Mouse (Mus musculus) hindbrain, embryonic 10.5 days (tissue): Measurements from ENCODE around the gene Cog1. TPM values are rescaled to one million over a fixed set of nuclear protein-coding genes. Genes with fewer than 3 reads are reported as not detected.
"Not testable (repeated sequence)": the region's sequence is repeated elsewhere in the genome, so short reads cannot be mapped to it uniquely, and the experiment has no call there.

Source experiments
- DNase-seq: peaks from one replicate; pipeline ENCODE4 v3.0.0-alpha.2; 2017; ENCODE audit warnings: low spot score
- H3K27ac ChIP-seq: fragments of 300-500 bp; sonication (generic); 2 replicates; pipeline ENCODE4 v1.5.1; 2016; ENCODE audit warnings: mild to moderate bottlenecking, moderate library complexity
- H3K27me3 ChIP-seq: fragments of 300-500 bp; sonication (generic); 2 replicates; pipeline ENCODE4 v1.6.1; 2016; ENCODE audit warnings: mild to moderate bottlenecking; ENCODE audit not compliant: poor library complexity, insufficient read depth, severe bottlenecking
- H3K36me3 ChIP-seq: fragments of 300-500 bp; sonication (generic); 2 replicates; pipeline ENCODE4 v1.6.1; 2016; ENCODE audit warnings: mild to moderate bottlenecking, moderate library complexity
- H3K4me1 ChIP-seq: fragments of 300-500 bp; sonication (generic); replicated peaks from 2 replicates; pipeline ENCODE4 v1.6.1; 2016; ENCODE audit warnings: mild to moderate bottlenecking
- H3K4me3 ChIP-seq: fragments of 300-500 bp; sonication (generic); 2 replicates; pipeline ENCODE4 v1.5.1; 2016; ENCODE audit warnings: mild to moderate bottlenecking, moderate library complexity
- H3K9me3 ChIP-seq: fragments of 300-500 bp; sonication (generic); 2 replicates; pipeline ENCODE4 v1.6.1; 2016; ENCODE audit warnings: mild to moderate bottlenecking, moderate library complexity
- WGBS: fragments of 180-500 bp; shearing (Covaris S2); methylation state at CpG from one replicate; pipeline ENCODE4 v1.1.7; 2016; 5-methylcytosine and 5-hydroxymethylcytosine counted together
- polyA plus RNA-seq: library from polyadenylated mRNA; unstranded; fragments of >200 nt; fragmentation: Nextera tagmentation; extraction: Ambion mirVana; gene quantifications from 2 replicates; pipeline ENCODE4 v1.2.1, GENCODE M21; 2016

The Cog1 gene
- polyA plus RNA-seq, 1 experiment from 2014 or later: 40.3 TPM

DNA sequence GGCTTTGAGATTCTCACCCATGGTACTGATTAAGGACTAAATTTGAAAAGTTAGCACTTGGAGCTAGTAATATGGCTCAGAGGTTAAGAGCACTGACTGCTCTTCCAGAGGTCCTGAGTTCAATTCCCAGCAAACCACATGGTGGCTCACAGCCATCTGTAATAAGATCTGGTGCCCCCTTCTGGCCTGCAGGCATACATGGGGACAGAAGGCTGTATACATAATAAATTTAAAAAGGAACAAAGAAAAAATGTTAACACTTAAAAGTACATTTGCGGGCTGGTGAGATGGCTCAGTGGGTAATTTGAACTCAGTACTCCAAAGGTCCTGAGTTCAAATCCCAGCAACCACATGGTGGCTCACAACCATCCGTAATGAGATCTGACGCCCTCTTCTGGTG is 11.2 kb downstream of the Cog1 start:
- H3K27ac ChIP-seq, H3K9me3 ChIP-seq, H3K4me3 ChIP-seq, H3K27me3 ChIP-seq, DNase-seq: not testable (repeated sequence)
- peaks cover 100% of the 10 kb centered on the region for H3K36me3 ChIP-seq
- WGBS: 97% methylated on average over 3 of the region's 3 CpGs
- H3K4me1 ChIP-seq: peaks cover 15% of the 10 kb centered on the region

DNA sequence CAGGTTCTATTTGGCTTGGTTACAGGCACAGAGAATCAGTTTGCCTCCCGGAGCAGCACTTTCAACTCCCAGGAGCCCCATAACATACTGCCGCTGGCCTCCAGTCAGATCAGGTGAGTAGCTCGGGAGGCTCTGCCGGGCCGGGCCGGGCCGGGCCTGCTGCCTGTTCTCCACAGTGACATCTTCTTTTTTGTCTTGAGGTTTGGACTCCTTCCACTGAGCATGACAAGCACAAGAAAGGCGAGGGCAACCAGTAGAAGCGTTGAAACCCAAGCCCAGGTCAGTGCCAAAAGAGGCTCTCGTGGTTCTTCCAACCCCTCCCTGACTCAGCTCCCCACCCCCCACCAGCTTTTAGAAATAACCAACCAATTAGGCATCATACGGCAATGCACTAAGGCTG is 12.0 kb downstream of the Cog1 start:
- peaks cover 97% of the 10 kb centered on the region for H3K36me3 ChIP-seq
- 98% methylated on average over 11 of the region's 11 CpGs for WGBS
- no peaks in the 10 kb centered on the region for H3K27me3 ChIP-seq
- H3K4me3 ChIP-seq: no peak overlapping the region
- H3K9me3 ChIP-seq: no peaks in the 10 kb centered on the region
- H3K27ac ChIP-seq: no peak overlapping the region
- DNase-seq: no peak
- peaks cover 15% of the 10 kb centered on the region for H3K4me1 ChIP-seq

DNA sequence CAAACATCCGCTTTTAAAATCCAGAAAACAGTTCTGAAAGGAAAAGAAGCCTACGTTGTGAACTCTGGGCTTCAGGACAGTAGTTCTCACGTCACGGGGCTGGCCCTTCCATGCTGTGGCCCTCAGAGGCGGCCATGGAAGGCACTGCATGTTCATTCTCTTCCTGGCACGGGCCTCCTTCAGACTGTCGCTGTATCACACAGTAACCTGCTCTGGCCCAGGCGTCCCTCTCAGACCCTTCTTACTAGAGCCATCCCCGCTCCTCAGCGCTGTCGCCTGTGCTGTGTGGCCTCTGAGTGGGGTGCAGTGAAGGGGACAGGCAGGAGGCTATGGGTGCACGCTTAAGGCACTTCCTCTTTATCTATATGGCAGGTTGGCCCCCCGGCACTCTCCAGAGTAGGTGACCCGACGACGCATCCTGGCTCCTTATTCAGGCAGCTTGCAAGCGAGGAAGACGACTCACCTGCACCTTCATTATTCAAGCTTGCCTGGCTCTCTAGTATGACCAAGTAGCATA is 12.9 kb downstream of the Cog1 start:
- Histone ChIP-seq H3K36me3 (peaks cover 92% of the 10 kb centered on the region), H3K27me3 (no peaks in the 10 kb centered on the region), H3K27ac (no peak overlapping the region), H3K4me1 (peaks cover 10% of the 10 kb centered on the region; the same call in 1 of the 2 replicates), H3K9me3 (no peaks in the 10 kb centered on the region), H3K4me3 (no peak overlapping the region)
- WGBS: 93% methylated on average over 18 of the region's 18 CpGs
- DNase-seq: no peak

DNA sequence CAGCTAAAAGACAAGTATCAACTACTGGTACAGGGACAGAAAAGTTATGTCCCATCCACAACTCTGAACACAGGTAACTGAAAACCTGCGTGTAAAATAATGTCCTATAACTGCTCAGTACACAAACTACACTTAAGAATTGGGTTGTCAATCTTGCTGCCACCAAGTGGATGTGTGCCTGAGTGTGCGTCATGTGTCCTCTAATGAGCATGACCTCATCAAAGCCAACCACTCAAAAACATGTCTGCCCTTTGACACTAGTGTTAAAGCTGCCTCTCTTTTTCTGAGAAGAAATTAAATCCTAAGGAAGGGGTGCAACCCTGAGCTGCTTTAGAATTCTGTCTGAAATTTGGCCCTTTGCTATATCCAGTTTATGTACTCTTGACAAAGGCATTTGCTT is 15.3 kb downstream of the Cog1 start:
- H3K27me3 ChIP-seq: no peaks in the 10 kb centered on the region
- peaks cover 10% of the 10 kb centered on the region; the same call in 1 of the 2 replicates for H3K4me1 ChIP-seq
- H3K9me3 ChIP-seq: no peaks in the 10 kb centered on the region
- peaks cover 91% of the 10 kb centered on the region for H3K36me3 ChIP-seq
- H3K27ac ChIP-seq: no peak overlapping the region
- no peak for DNase-seq
- H3K4me3 ChIP-seq: no peak overlapping the region
- 65% methylated on average over 2 of the region's 2 CpGs for WGBS

DNA sequence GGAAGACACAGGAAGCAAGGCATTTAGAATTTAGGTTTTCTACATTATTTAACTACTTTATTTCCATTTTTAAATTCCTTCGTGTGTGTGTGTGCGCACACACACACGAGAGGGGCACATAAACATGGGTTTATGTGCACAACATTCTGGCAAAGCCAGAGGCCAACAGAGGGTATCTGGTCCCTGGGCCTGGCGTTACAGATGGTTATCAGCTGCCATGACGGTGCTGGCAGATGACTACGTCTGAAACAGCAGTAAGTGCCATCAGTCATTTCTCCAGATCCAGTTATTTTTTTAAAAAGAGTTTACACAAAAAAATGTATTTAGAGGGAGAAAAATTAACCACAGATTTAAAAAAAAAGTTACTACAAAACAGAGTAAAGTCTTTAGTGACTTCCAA is 17.2 kb downstream of the Cog1 start:
- Histone ChIP-seq H3K36me3 (peaks cover 90% of the 10 kb centered on the region), H3K4me1 (peaks cover 10% of the 10 kb centered on the region; the same call in 1 of the 2 replicates), H3K4me3 (no peak overlapping the region)

DNA sequence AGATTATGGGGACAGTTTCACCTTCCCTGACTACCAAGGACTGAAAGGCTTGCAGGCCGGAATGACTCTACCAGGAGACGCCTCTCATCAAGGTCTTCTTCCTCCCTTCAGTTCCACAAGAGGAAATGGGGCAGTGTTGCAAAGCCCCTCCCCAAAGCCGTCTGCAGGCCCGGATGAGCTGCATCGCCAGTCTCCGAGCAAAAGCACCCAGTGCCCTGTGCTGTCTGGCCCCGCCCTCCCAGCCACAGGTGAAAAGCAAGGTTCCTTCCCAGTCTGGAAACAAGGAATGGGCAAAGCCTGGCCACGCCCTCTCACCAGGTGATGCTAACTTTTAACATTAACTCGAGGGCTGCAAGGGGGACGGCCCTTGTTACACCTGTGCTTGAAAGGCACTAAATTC is 17.7 kb downstream of the Cog1 start:
- Histone ChIP-seq H3K4me3 (no peak overlapping the region), H3K36me3 (peaks cover 90% of the 10 kb centered on the region), H3K27me3 (no peaks in the 10 kb centered on the region), H3K4me1 (peaks cover 10% of the 10 kb centered on the region; the same call in 1 of the 2 replicates), H3K9me3 (no peaks in the 10 kb centered on the region), H3K27ac (no peak overlapping the region)
- DNase-seq: no peak
- 70% methylated on average over 10 of the region's 10 CpGs for WGBS

More for the DNA sequence above, 17.2 kb downstream of the Cog1 start:
- no peaks in the 10 kb centered on the region for H3K27me3 ChIP-seq
- no peak for DNase-seq
- H3K27ac ChIP-seq: no peak overlapping the region
- whole genome bisulfite sequencing: 90% methylated on average over 6 of the region's 6 CpGs
- no peaks in the 10 kb centered on the region for H3K9me3 ChIP-seq

DNA sequence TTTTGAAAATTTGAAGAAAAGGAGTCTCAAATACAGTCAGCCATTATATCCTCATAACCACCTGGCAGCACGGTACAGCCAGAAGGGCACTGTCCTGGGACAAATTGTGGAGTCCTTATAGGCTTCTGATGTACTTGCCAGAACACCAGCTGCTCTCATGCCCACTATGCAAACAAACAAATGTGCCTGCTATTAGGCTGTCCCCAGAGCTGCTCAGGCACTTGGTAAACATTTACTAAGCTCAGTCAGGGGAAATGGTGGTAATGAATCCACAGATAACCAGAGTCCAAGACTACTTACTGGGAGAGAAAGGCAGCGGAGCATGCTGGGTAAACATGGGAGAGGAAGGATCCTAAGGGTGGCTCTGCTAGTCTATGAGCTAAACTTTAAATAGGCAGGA is 18.2 kb downstream of the Cog1 start:
- Histone ChIP-seq H3K27me3 (no peaks in the 10 kb centered on the region), H3K4me1 (peaks cover 10% of the 10 kb centered on the region; the same call in 1 of the 2 replicates), H3K9me3 (no peaks in the 10 kb centered on the region), H3K4me3 (no peak overlapping the region), H3K27ac (no peak overlapping the region), H3K36me3 (peaks cover 90% of the 10 kb centered on the region)
- DNase-seq: no peak
- 92% methylated on average over 2 of the region's 2 CpGs for WGBS

DNA sequence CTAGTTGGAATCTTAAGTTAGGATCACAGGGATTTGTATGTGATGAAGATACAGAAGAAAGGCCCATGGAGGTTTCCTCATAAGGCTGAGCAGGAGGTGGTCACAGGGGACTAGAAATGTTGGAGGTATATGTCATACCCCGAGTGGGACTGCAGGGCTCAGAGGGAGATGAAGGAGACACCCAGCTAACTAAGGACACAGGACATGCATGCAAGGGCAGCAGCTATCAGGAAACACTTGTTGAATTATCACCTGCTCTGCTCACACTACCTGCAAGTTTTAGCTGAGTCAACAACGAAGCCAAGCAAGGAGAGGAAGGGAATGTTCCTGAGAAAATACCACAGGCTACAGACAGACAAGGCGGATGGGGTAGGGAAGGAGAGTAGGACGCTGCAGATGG is 18.7 kb downstream of the Cog1 start:
- Histone ChIP-seq H3K27me3 (no peaks in the 10 kb centered on the region), H3K4me3 (no peak overlapping the region), H3K4me1 (peaks cover 10% of the 10 kb centered on the region; the same call in 1 of the 2 replicates), H3K27ac (no peak overlapping the region), H3K36me3 (peaks cover 90% of the 10 kb centered on the region), H3K9me3 (no peaks in the 10 kb centered on the region)
- WGBS: 87% methylated on average over 4 of the region's 4 CpGs
- DNase-seq: no peak

DNA sequence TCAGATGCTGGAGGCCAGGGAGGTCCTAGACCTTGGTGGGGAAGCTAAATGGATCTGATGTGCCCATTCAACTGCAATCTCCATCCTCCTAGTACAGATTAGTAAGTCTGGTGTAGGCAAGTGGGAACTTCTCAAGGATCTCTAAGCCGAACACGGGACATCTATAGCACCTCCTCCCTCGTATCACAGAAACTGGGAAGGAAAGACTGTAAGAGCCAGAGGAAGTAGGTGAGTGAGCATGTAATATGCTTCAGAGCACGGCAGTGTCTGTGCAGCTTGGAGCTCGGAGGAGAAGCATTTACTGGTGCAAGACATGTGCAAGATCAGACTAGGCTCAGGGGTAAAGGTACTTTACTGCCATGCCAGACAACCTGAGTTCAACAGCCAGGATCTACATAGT is 19.9 kb downstream of the Cog1 start:
- 95% methylated on average over 5 of the region's 5 CpGs for WGBS
- Histone ChIP-seq H3K9me3 (no peaks in the 10 kb centered on the region), H3K36me3 (peaks cover 90% of the 10 kb centered on the region), H3K27ac (no peak overlapping the region), H3K4me3 (no peak overlapping the region), H3K4me1 (peaks cover 10% of the 10 kb centered on the region; the same call in 1 of the 2 replicates), H3K27me3 (no peaks in the 10 kb centered on the region)
- DNase-seq: no peak

DNA sequence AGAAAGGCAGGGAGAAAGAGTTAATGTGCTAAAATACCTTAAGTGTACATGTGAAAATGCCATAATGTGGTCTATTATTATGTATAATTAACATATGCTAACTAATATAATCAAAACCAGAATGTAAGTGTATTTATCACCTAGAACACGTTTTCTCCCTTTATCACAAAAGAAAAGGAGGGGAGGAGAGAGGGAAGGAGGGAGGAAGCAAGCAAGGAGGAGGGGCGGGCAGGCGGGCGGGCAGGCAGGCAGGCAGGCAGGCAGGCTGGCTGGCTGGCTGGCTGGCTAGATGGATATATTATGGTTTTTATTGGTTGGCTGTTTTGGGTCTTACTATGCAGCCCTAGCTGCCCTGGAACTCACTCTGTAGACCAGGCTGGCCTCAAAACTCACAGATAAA is 20.7 kb downstream of the Cog1 start:
- Histone ChIP-seq H3K4me1 (peaks cover 10% of the 10 kb centered on the region; the same call in 1 of the 2 replicates), H3K9me3 (no peaks in the 10 kb centered on the region), H3K27ac (no peak overlapping the region), H3K27me3 (no peaks in the 10 kb centered on the region), H3K4me3 (no peak overlapping the region), H3K36me3 (peaks cover 90% of the 10 kb centered on the region)
- DNase-seq: no peak
- WGBS: 85% methylated on average over 4 of the region's 4 CpGs

DNA sequence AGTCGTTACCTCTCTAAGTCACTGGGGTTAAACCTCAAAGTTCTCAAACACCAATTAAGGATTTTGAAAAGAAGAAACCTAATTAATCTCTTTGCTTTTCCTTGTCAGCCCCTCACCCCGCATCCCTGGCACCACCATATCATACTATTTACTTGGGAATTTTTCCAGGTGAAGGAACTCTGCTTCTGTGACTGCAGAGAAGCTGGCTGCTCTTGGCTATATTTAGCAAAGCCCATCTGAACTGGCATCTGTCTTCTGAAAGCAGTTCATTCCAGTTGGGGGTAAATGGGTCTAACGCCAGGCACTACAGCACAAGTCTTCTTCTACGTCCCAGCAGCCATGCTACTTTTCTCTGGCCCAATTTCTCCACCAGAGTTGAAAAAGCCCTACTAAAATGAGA is 24.6 kb downstream of the Cog1 start:
- peaks cover 91% of the 10 kb centered on the region for H3K36me3 ChIP-seq
- H3K27ac ChIP-seq: no peak overlapping the region
- WGBS: 97% methylated on average over 4 of the region's 4 CpGs
- H3K27me3 ChIP-seq: no peaks in the 10 kb centered on the region
- H3K4me1 ChIP-seq: peaks cover 4% of the 10 kb centered on the region
- no peak overlapping the region for H3K4me3 ChIP-seq
- DNase-seq: no peak
- no peaks in the 10 kb centered on the region for H3K9me3 ChIP-seq

DNA sequence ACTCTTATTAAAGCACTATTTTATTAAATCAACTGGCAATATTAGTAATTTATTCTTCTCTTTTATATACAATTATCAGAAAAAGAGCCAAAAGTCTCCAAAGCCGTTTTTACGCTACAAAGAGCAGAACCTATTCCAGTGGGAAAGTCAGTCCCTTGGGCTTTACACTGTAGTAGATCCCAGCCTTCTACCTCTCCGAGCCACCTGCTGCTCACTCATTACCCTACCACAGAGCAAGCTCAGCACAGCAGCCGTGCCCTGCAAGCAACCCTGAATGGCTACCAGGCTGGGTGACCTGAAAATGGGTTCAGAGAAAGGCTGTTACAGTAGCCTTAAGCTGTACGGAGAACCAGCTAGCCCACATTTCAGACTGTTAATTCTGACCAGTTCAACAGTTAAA is 25.6 kb downstream of the Cog1 start:
- 88% methylated on average over 5 of the region's 5 CpGs for WGBS
- no peaks in the 10 kb centered on the region for H3K27me3 ChIP-seq
- no peak overlapping the region for H3K4me3 ChIP-seq
- DNase-seq: no peak
- H3K4me1 ChIP-seq: peaks cover 6% of the 10 kb centered on the region
- H3K27ac ChIP-seq: no peak overlapping the region
- peaks cover 82% of the 10 kb centered on the region for H3K36me3 ChIP-seq
- H3K9me3 ChIP-seq: no peaks in the 10 kb centered on the region

DNA sequence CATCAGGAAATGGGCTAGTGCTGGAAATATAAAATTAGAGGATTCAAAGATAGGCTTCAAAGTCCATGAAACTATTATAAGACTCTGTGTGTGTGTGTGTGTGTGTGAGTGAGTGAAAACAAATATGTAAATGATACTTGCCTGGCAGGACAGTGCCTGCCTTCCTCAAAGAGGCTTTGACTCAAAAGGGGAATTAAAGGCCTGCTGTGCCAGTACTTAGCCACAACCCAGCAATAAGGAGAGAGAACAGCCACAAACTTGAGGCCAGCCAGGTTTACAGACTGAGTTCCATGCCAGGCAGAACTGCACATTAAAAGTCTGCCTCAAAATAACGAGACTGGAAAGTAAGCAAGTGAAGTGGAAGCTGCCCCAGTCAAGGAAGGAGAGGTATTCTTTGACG is 27.9 kb downstream of the Cog1 start:
- no peak overlapping the region for H3K27ac ChIP-seq
- H3K27me3 ChIP-seq: no peaks in the 10 kb centered on the region
- peaks cover 60% of the 10 kb centered on the region for H3K36me3 ChIP-seq
- H3K9me3 ChIP-seq: no peaks in the 10 kb centered on the region
- 89% methylated on average over 2 of the region's 2 CpGs for WGBS
- no peak overlapping the region for H3K4me3 ChIP-seq
- H3K4me1 ChIP-seq: peaks cover 17% of the 10 kb centered on the region
- DNase-seq: no peak

DNA sequence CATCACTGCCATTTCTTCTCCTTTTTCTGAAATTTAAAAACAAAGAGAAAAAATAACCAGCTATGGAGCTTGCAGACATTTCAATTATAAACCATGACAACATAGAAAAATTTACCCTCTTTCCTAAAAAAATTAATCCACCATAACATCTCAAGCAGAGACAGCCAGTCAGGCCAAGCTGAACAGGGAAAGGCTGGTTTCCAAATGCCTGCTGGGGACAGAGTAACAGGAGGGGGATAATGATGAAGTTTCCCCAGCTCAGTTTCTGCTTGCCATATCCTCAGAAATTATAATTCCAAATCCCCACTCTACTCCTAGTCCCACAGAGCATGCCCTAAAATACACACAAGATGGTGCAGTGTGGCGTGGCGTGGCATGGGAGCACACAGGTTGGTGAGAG is 28.4 kb downstream of the Cog1 start:
- no peak for DNase-seq
- Histone ChIP-seq H3K27ac (no peak overlapping the region), H3K4me1 (peaks cover 22% of the 10 kb centered on the region), H3K4me3 (no peak overlapping the region), H3K27me3 (no peaks in the 10 kb centered on the region), H3K36me3 (peaks cover 54% of the 10 kb centered on the region), H3K9me3 (no peaks in the 10 kb centered on the region)
- WGBS: 99% methylated on average over 2 of the region's 2 CpGs
